Mouse (Mus musculus) liver, postnatal 0 days (tissue): ENCODE data around the gene Hoxa2.

Source experiments
- CTCF ChIP-seq: sonication (generic); IDR thresholded peaks from 2 replicates; pipeline ENCODE4 v1.5.1; 2016; ENCODE audit warnings: antibody characterized with exemption, low read depth
- EP300 ChIP-seq: IDR thresholded peaks from 2 replicates; pipeline ENCODE4 v1.6.1; 2016; ENCODE audit warnings: antibody characterized with exemption, low read depth, mild to moderate bottlenecking

- TF ChIP-seq CTCF (no peak), EP300 (no peak)
These were observed 26.6 kb downstream of the Hoxa2 start for GRCm38 (mm10) chr6:52137841-52138535.
